8 mouse cellular contexts compared by ENCODE assay signal in the genomic region with DNA sequence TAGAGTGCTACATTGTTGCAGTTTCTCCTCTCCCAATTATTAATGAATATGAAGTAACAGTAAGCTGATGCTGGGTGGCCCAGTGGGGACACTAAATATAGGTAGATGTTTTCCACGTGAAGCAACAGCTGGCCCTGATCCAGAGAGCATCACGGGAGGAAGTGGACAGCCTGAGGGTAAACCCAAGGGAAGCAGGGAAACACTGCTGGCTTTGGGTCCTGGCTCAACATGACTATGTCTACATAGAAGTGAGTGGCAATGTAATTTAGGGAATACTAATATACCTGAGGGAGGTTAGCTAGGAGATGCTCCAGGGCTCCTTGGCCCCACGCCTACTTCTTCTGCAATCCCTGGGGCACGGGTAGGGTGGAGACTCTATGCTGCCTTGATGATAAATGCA.
DNase-seq lines count a peak whose midpoint lies in the region; ATAC-seq and TF ChIP-seq lines count a peak whose summit lies in the region.

No protein-coding gene starts in this region.

- H3K36me3 ChIP-seq in hindbrain, embryonic 15.5 days: no peaks in the 10 kb centered on the region
- no peaks in the 10 kb centered on the region for H3K36me3 ChIP-seq in hindbrain, embryonic 12.5 days
- peaks cover 2 to 38% of the 10 kb centered on the region in 2 experiments for H3K36me3 ChIP-seq in CH12.LX (replicated peaks in 1 of 2; ENCODE audit: control insufficient read depth in 1 of 2, insufficient read depth in 1 of 2, low read length in 1 of 2)
- no peaks in the 10 kb centered on the region for H3K36me3 ChIP-seq in heart, postnatal 0 days (replicated peaks; ENCODE audit: control insufficient read depth, insufficient read depth, low read length)

- dilution Hi-C loops in CH12.LX (cut with MboI; ENCODE audit: extremely low pct_ligation_motif_present, extremely low pct_unique_long_range_greater_than_20kb, low sequenced_read_pairs): no loop called here

- H3K4me3 ChIP-seq in hindbrain, embryonic 15.5 days: no peak overlapping the region
- no peak overlapping the region for H3K4me3 ChIP-seq in hindbrain, embryonic 12.5 days
- no peak overlapping the region for H3K4me3 ChIP-seq in CH12.LX (replicated peaks in 1 of 3; ENCODE audit: low read depth in 2 of 3, low read length in 2 of 3, poor library complexity in 1 of 3)
- no peak overlapping the region for H3K4me3 ChIP-seq in heart, postnatal 0 days (ENCODE audit: low read depth, low read length)

- peak; percentile 42; the same call in 1 of the 2 replicates for ATAC-seq in hindbrain, embryonic 15.5 days (ENCODE audit: low FRiP score, low read depth)
- ATAC-seq in hindbrain, embryonic 12.5 days (ENCODE audit: low FRiP score): no peak
- peak; percentile 56; the same call in 1 of the 2 replicates for ATAC-seq in heart, postnatal 0 days (ENCODE audit: insufficient read depth, low read depth)

- peak; percentile 23; the same call in 1 of the 2 replicates for TF ChIP-seq EP300 in CH12.LX (IDR thresholded peaks at IDR 0.05; ENCODE audit: low read length)
- no peak for TF ChIP-seq EP300 in heart, postnatal 0 days (IDR thresholded peaks at IDR 0.05; ENCODE audit: low read depth)

- peak overlapping the region; percentile 49 for H3K27ac ChIP-seq in hindbrain, embryonic 15.5 days (replicated peaks)
- no peak overlapping the region for H3K27ac ChIP-seq in hindbrain, embryonic 12.5 days
- H3K27ac ChIP-seq in CH12.LX (ENCODE audit: insufficient read depth, low read depth): no peak overlapping the region; the same call in 1 of the 2 replicates
- peak overlapping the region; percentile 81 for H3K27ac ChIP-seq in heart, postnatal 0 days (ENCODE audit: low read depth)

- DNase-seq in CH12.LX (ENCODE audit: extremely low read depth): no peak
- DNase-seq in cerebellum, postnatal 25 days: peak; percentile 42 to 56
- DNase-seq in heart, postnatal 0 days (ENCODE audit: low spot score): no peak
- DNase-seq in layer of hippocampus, adult 18-20 months (ENCODE audit: low spot score in 2 of 2): no peak
- DNase-seq in frontal cortex, postnatal 10 days (ENCODE audit: low spot score in 2 of 2): no peak
- no peak for DNase-seq in right cerebral cortex, postnatal 36 days (ENCODE audit: low spot score in 2 of 2)

- no peak for TF ChIP-seq POLR2A in CH12.LX (IDR thresholded peaks at IDR 0.05; ENCODE audit: low read depth, low read length)

- in situ Hi-C loops in CH12.LX (cut with MboI; ENCODE audit: low pct_ligation_motif_present, low pct_unique_long_range_greater_than_20kb, low sequenced_read_pairs): no loop called here

- no peak for TF ChIP-seq CTCF in CH12.LX (conservative IDR thresholded peaks at IDR 0.05 in 1 of 2, IDR thresholded peaks at IDR 0.05 in 1 of 2; ENCODE audit: low read depth in 2 of 2, low read length in 2 of 2)
- no peak for TF ChIP-seq CTCF in heart, postnatal 0 days (IDR thresholded peaks at IDR 0.05; ENCODE audit: low read depth)

- no peak overlapping the region for H3K4me2 ChIP-seq in hindbrain, embryonic 15.5 days
- no peak overlapping the region for H3K4me2 ChIP-seq in hindbrain, embryonic 12.5 days (replicated peaks)
- no peak overlapping the region for H3K4me2 ChIP-seq in CH12.LX (ENCODE audit: insufficient read depth, low read depth, poor library complexity, severe bottlenecking)
- H3K4me2 ChIP-seq in heart, postnatal 0 days (ENCODE audit: low read depth, low read length): peak overlapping the region; percentile 37

- H3K9ac ChIP-seq in hindbrain, embryonic 15.5 days: no peak overlapping the region
- no peak overlapping the region for H3K9ac ChIP-seq in hindbrain, embryonic 12.5 days
- no peak overlapping the region; the same call in 1 of the 2 replicates for H3K9ac ChIP-seq in CH12.LX (ENCODE audit: insufficient read depth, low read depth)
- H3K9ac ChIP-seq in heart, postnatal 0 days (replicated peaks; ENCODE audit: low read depth, low read length): no peak overlapping the region

- H3K27me3 ChIP-seq in hindbrain, embryonic 15.5 days: no peaks in the 10 kb centered on the region
- H3K27me3 ChIP-seq in hindbrain, embryonic 12.5 days: no peaks in the 10 kb centered on the region; the same call in 1 of the 2 replicates
- no peaks in the 10 kb centered on the region for H3K27me3 ChIP-seq in CH12.LX (replicated peaks)
- H3K27me3 ChIP-seq in heart, postnatal 0 days (ENCODE audit: control insufficient read depth, insufficient read depth, low read length): no peaks in the 10 kb centered on the region

- no peaks in the 10 kb centered on the region for H3K9me3 ChIP-seq in hindbrain, embryonic 15.5 days
- no peaks in the 10 kb centered on the region for H3K9me3 ChIP-seq in hindbrain, embryonic 12.5 days (replicated peaks)
- H3K9me3 ChIP-seq in CH12.LX (replicated peaks; ENCODE audit: low read length): peaks cover 4% of the 10 kb centered on the region
- H3K9me3 ChIP-seq in heart, postnatal 0 days (replicated peaks; ENCODE audit: control insufficient read depth, low read length): no peaks in the 10 kb centered on the region

- WGBS in hindbrain, embryonic 15.5 days: 69% methylated on average over 4 of the region's 4 CpGs
- 77% methylated on average over 4 of the region's 4 CpGs for WGBS in hindbrain, embryonic 12.5 days
- 30% methylated on average over 4 of the region's 4 CpGs for WGBS in heart, postnatal 0 days

- TF ChIP-seq RAD21 in CH12.LX (IDR thresholded peaks at IDR 0.05; ENCODE audit: low read depth, low read length): no peak

- H3K4me1 ChIP-seq in hindbrain, embryonic 15.5 days (replicated peaks): peaks cover 31% of the 10 kb centered on the region
- H3K4me1 ChIP-seq in hindbrain, embryonic 12.5 days: peaks cover 10% of the 10 kb centered on the region; the same call in 1 of the 2 replicates
- H3K4me1 ChIP-seq in CH12.LX (ENCODE audit: control insufficient read depth in 1 of 2, insufficient read depth in 2 of 2): peaks cover 33 to 80% of the 10 kb centered on the region in 2 experiments
- H3K4me1 ChIP-seq in heart, postnatal 0 days (ENCODE audit: control insufficient read depth, insufficient read depth): peaks cover 41% of the 10 kb centered on the region

- peaks cover 33% of the 10 kb centered on the region for H3K79me2 ChIP-seq in CH12.LX (replicated peaks; ENCODE audit: control insufficient read depth, extremely low read depth, insufficient read depth, poor library complexity, severe bottlenecking)

TF ChIP-seq in CH12.LX, 34 proteins besides CTCF, POLR2A, EP300 and RAD21:
- TF ChIP-seq CHD2 (IDR thresholded peaks at IDR 0.05; ENCODE audit: low read length) (peak; percentile 40; the same call in 1 of the 2 replicates), ZMIZ1 (IDR thresholded peaks at IDR 0.05; ENCODE audit: low read depth, low read length) (no peak), PAX5 (IDR thresholded peaks at IDR 0.05; ENCODE audit: low read length) (no peak), MXI1 (IDR thresholded peaks at IDR 0.05; ENCODE audit: low read depth, low read length) (0 out of 2 replicates have a peak, but pooled peaks have one; percentile 29), BHLHE40 (IDR thresholded peaks at IDR 0.05; ENCODE audit: low read depth, low read length) (peak; percentile 44; the same call in 1 of the 2 replicates), ZC3H11A (IDR thresholded peaks at IDR 0.05; ENCODE audit: low read depth, low read length) (no peak), NRF1 (IDR thresholded peaks at IDR 0.05; ENCODE audit: low read depth, low read length) (no peak), MAX (IDR thresholded peaks at IDR 0.05; ENCODE audit: low read length) (no peak), JUND (conservative IDR thresholded peaks at IDR 0.05; ENCODE audit: low read depth, low read length) (no peak), MEF2A (IDR thresholded peaks at IDR 0.05; ENCODE audit: borderline replicate concordance, low read depth, low read length) (0 out of 2 replicates have a peak, but pooled peaks have one; percentile 26)

Comparison
In these comparisons a context has a peak if more than half of its experiments do, and no peak if none do; other contexts are left out.
1. H3K27ac ChIP-seq: peak in hindbrain, embryonic 15.5 days (single experiment) and heart, postnatal 0 days (single experiment); none in hindbrain, embryonic 12.5 days (single experiment) and CH12.LX (single experiment).
2. DNase-seq: peak in cerebellum, postnatal 25 days (2 of 2); none in CH12.LX (single experiment), heart, postnatal 0 days (single experiment), layer of hippocampus, adult 18-20 months (0 of 2), frontal cortex, postnatal 10 days (0 of 2) and right cerebral cortex, postnatal 36 days (0 of 2).